Mouse (Mus musculus): ENCODE data around the gene Abhd2. TPM values are rescaled to one million over a fixed set of nuclear protein-coding genes. Genes with fewer than 3 reads are reported as not detected.
"Not testable (repeated sequence)": the region's sequence is repeated elsewhere in the genome, so short reads cannot be mapped to it uniquely, and the experiment has no call there.

The Abhd2 gene
- polyA plus RNA-seq, 1 experiment, result 43.5 TPM

GRCm38 (mm10) chr7:79271861-79272788, 874 bp upstream of the Abhd2 start:
- H3K27ac ChIP-seq (ENCODE audit: insufficient read depth, low read length), result peak overlapping the region; percentile 33
- TF ChIP-seq POLR2A (IDR thresholded peaks at IDR 0.05; ENCODE audit: extremely low read depth, insufficient read depth, low read length) (no peak), CTCF (IDR thresholded peaks at IDR 0.05; ENCODE audit: extremely low read depth, insufficient read depth, low read length) (no peak)
- H3K4me3 ChIP-seq (ENCODE audit: insufficient read depth, low read length), result peak overlapping the region; percentile 7; the same call in 1 of the 2 replicates
- H3K4me1 ChIP-seq (ENCODE audit: control insufficient read depth, insufficient read depth, low read length), result peaks cover 16% of the 10 kb centered on the region

- no peak for TF ChIP-seq CTCF (IDR thresholded peaks at IDR 0.05; ENCODE audit: extremely low read depth, insufficient read depth, low read length)
- TF ChIP-seq POLR2A (IDR thresholded peaks at IDR 0.05; ENCODE audit: extremely low read depth, insufficient read depth, low read length), result no peak
These were observed 906 bp downstream of the Abhd2 start for GRCm38 (mm10) chr7:79273738-79274472.

GRCm38 (mm10) chr7:79274473-79275010, 1.5 kb downstream of the Abhd2 start:
- TF ChIP-seq CTCF (IDR thresholded peaks at IDR 0.05; ENCODE audit: extremely low read depth, insufficient read depth, low read length) (no peak), POLR2A (IDR thresholded peaks at IDR 0.05; ENCODE audit: extremely low read depth, insufficient read depth, low read length) (no peak)
- H3K4me3 ChIP-seq (ENCODE audit: insufficient read depth, low read length), result peak overlapping the region; percentile 93
- H3K27ac ChIP-seq (ENCODE audit: insufficient read depth, low read length), result 0 out of 2 replicates have a peak overlapping the region, but pooled peaks have one; percentile 38
- peaks cover 25% of the 10 kb centered on the region for H3K4me1 ChIP-seq (ENCODE audit: control insufficient read depth, insufficient read depth, low read length)

More at GRCm38 (mm10) chr7:79273738-79274472, 906 bp downstream of the Abhd2 start:
- H3K4me1 ChIP-seq (ENCODE audit: control insufficient read depth, insufficient read depth, low read length), result peaks cover 19% of the 10 kb centered on the region
- H3K27ac ChIP-seq (ENCODE audit: insufficient read depth, low read length), result peak overlapping the region; percentile 38
- H3K4me3 ChIP-seq (ENCODE audit: insufficient read depth, low read length), result peak overlapping the region; percentile 93

- 0 out of 2 replicates have a peak overlapping the region, but pooled peaks have one; percentile 27 for H3K27ac ChIP-seq (ENCODE audit: insufficient read depth, low read length)
- peaks cover 26% of the 10 kb centered on the region for H3K4me1 ChIP-seq (ENCODE audit: control insufficient read depth, insufficient read depth, low read length)
- no peak for TF ChIP-seq CTCF (IDR thresholded peaks at IDR 0.05; ENCODE audit: extremely low read depth, insufficient read depth, low read length)
- peak overlapping the region; percentile 93 for H3K4me3 ChIP-seq (ENCODE audit: insufficient read depth, low read length)
These were observed 2.3 kb downstream of the Abhd2 start for GRCm38 (mm10) chr7:79275345-79275744.

- no peak for TF ChIP-seq POLR2A (IDR thresholded peaks at IDR 0.05; ENCODE audit: extremely low read depth, insufficient read depth, low read length)
- TF ChIP-seq CTCF (IDR thresholded peaks at IDR 0.05; ENCODE audit: extremely low read depth, insufficient read depth, low read length), result no peak
- peaks cover 28% of the 10 kb centered on the region for H3K4me1 ChIP-seq (ENCODE audit: control insufficient read depth, insufficient read depth, low read length)
- H3K27ac ChIP-seq (ENCODE audit: insufficient read depth, low read length), result peak overlapping the region; percentile 18; the same call in 1 of the 2 replicates
- no peak overlapping the region for H3K4me3 ChIP-seq (ENCODE audit: insufficient read depth, low read length)
These were observed 5.4 kb downstream of the Abhd2 start for GRCm38 (mm10) chr7:79278432-79278831.

- peak overlapping the region; percentile 18 for H3K27ac ChIP-seq (ENCODE audit: insufficient read depth, low read length)
- peaks cover 34% of the 10 kb centered on the region for H3K4me1 ChIP-seq (ENCODE audit: control insufficient read depth, insufficient read depth, low read length)
- no peak overlapping the region for H3K4me3 ChIP-seq (ENCODE audit: insufficient read depth, low read length)
- no peak for TF ChIP-seq POLR2A (IDR thresholded peaks at IDR 0.05; ENCODE audit: extremely low read depth, insufficient read depth, low read length)
- TF ChIP-seq CTCF (IDR thresholded peaks at IDR 0.05; ENCODE audit: extremely low read depth, insufficient read depth, low read length), result no peak
These were observed 6.5 kb downstream of the Abhd2 start for GRCm38 (mm10) chr7:79279376-79280029.

- H3K4me3 ChIP-seq (ENCODE audit: insufficient read depth, low read length), result no peak overlapping the region
- H3K4me1 ChIP-seq (ENCODE audit: control insufficient read depth, insufficient read depth, low read length), result peaks cover 46% of the 10 kb centered on the region
- TF ChIP-seq POLR2A (IDR thresholded peaks at IDR 0.05; ENCODE audit: extremely low read depth, insufficient read depth, low read length) (no peak), CTCF (IDR thresholded peaks at IDR 0.05; ENCODE audit: extremely low read depth, insufficient read depth, low read length) (no peak)
- H3K27ac ChIP-seq (ENCODE audit: insufficient read depth, low read length), result peak overlapping the region; percentile 28; the same call in 1 of the 2 replicates
These were observed 10.1 kb downstream of the Abhd2 start for GRCm38 (mm10) chr7:79282883-79283670.

GRCm38 (mm10) chr7:79283671-79283941, 10.6 kb downstream of the Abhd2 start:
- Histone ChIP-seq H3K4me1 (ENCODE audit: control insufficient read depth, insufficient read depth, low read length) (peaks cover 43% of the 10 kb centered on the region), H3K27ac (ENCODE audit: insufficient read depth, low read length) (peak overlapping the region; percentile 28)
- H3K4me3 ChIP-seq (ENCODE audit: insufficient read depth, low read length), result not testable (repeated sequence)
